Mouse (Mus musculus): Measurements from ENCODE around the gene Slc2a10.

- TF ChIP-seq POLR2A (IDR thresholded peaks at IDR 0.05; ENCODE audit: control insufficient read depth, extremely low read depth, insufficient read depth, low read length, poor library complexity) (no peak), CTCF (IDR thresholded peaks at IDR 0.05; ENCODE audit: borderline replicate concordance, control insufficient read depth, extremely low read depth, insufficient read depth, low read length, poor library complexity) (0 out of 2 replicates have a peak, but pooled peaks have one; percentile 13)
Measured at GRCm38 (mm10) chr2:165515178-165515728, 11.7 kb downstream of the Slc2a10 start.

Data from thymus, adult 2 months (tissue).